Mouse (Mus musculus) mouse embryonic stem cell (cell line): ENCODE measurements around the gene Aars2.

Experiments
- in situ Hi-C, 2 experiments: fragments of 300-500 bp; cut with MboI; formaldehyde crosslinking; loops; 1 replicate in 1 of 2; 3 replicates in 1 of 2; pipeline ENCODE4 v1.14.3; 2019 to 2020; ENCODE audit warnings: low sequenced_read_pairs in 2 of 2, low pct_unique_long_range_greater_than_20kb in 1 of 2, mixed read lengths in 1 of 2; ENCODE audit not compliant: unreplicated experiment in 1 of 2

Aars2 gene

DNA sequence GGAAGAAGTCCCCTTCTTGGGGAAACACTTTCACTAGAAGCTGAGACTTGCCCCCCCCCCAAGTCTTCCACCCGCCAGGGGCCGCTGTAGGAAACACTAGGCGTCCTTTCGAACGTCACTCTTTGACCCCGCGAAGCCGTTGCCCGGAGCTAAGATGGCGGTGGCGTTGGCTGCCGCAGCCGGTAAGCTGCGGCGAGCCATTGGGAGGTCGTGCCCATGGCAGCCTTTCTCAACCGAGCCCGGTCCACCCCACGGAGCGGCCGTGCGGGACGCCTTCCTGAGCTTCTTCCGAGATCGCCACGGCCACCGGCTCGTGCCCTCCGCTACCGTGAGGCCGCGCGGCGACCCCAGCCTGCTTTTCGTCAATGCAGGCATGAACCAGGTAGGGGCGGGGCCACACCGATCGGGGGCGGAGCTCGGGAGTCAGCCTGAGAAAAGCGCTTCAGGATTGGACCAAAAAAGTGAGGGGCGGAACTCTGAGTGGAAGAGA, at the start of gene Aars2:
TSS of gene Aars2 (plus strand) at position 142 of the 490 bp plus-strand sequence.
- in situ Hi-C loops, result no loop called here

DNA sequence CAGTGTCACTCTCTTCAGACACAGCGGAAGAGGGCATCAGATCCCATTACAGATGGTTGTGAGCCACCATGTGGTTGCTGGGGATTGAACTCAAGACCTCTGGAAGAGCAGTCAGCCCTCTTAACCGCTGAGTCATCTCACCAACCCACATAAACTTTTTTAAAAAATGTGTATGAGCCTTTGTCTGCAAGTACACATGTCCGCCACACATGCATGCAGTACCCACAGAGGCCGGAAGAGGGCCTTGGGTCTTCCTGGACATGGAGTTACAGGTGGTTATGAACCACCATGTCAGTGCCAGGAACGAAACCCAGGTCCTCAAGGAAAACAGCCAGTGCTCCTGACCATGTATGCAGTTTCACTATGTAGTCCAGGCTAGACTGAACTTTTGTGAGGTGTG, 49.2 kb upstream of the Aars2 start:
- in situ Hi-C loops, result no loop called here

DNA sequence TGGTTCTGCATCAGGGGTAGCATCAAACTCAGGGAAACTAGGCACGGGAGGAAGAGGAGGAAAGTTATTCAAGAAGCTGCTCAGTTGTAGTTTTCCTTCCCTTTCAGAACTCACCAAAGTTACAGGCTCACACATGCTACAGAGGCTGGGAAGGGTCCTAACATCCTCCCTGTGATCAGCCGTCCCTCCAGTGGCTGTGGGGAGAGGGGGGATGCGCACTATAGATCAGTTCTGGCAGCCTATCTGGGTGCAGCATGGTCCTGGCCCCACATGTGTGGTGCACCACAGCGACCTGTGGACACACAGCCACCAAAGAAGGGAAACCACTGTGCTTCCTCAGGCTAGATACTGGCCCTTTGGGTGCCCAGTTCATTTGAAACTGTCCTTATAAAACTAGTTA, 48.1 kb upstream of the Aars2 start:
- in situ Hi-C loops, result no loop called here

DNA sequence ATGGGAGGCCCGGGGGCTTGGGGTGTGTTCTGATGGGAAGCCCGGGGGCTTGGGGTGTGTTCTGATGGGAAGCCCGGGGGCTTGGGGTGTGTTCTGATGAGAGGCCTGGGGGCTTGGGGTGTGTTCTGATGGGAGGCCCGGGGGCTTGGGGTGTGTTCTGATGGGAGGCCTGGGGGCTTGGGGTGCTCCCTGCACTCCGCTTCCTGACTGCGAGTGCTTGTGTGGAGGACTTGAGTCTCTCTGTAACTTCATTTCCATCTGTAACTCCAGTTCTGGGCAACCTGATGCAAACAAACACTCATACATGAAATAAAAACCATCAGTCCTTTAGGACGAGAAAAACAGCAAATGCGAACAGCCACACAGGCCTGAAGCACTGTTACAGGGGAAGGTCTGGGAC, 47.6 kb upstream of the Aars2 start:
- in situ Hi-C loops, result no loop called here

DNA sequence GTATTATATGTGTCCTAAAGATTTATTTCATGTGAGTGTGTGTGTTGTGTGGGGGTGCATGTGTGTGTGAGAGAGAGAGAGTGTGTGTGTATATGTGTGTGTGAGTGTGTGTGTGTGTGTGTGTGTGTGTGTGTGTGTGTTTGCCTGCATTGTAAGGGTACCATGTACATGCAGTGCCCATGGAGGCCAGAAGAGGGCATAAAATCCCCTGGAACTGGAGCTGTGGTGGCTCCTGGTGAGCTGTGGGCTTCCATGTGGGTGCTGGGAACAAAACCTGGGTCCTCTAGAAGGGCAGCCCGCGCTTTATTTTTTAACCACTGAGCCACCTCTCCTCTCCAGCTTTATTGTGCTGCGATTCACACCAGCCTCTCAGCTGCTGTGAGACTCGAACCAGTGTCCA, 44.1 kb upstream of the Aars2 start:
- in situ Hi-C loops, result no loop called here

DNA sequence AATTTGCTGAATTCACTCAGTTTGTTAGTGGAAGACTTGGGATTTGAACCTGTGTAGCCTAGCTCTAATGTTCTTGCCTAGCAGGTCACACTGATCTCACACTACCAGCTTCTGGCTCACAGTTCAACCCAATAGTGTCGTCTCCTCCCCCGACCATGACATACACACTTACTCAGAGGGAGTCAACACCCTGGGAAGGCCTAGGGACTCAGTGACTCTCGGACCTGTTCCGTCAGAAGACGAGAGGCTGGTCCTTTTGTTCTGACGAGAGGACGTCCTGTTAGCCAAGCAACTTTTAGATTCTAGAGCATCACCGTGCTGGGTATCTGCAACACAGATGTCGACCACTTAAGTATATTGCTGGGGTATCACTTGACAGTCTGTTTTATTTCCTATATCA, 42.4 kb upstream of the Aars2 start:
- in situ Hi-C loops, result no loop called here

DNA sequence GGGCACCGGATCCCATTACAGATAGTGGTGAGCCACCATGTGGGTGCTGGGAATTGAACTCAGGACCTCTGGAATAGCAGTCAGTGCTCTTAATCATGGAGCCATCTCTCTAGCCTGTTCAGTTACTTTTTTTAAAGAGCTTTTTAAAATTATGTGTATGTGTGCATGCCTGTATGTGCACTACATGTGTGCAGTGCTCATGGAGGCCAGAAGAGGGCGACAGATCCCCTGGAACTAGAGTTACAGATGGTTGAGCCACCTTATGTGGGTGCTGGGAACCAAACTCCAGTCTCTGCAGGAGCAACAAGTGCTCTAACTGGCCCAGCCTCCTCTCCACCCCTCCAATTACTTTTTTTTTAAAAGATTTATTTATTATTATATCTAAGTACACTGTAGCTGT, 39.9 kb upstream of the Aars2 start:
- in situ Hi-C loops, result no loop called here

DNA sequence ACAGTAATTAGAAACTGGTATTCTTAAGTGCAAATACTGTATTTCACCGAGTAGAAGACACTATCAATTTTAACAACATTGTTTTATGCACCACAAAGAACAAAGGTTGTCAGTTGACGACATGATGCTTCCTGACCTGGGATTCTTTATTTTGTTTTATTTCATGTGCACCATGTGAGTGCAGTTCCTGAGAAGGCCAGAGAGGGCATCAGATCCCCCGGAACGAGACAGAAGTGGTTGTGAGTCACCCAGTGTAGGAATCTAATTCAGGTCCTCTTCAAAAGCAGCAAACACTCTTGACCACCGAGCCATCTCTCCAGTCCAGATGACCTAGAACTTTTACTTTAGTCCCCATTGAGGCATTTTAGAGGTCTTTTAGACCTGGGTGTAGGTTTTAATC, 38.3 kb upstream of the Aars2 start:
- in situ Hi-C loops, result no loop called here

DNA sequence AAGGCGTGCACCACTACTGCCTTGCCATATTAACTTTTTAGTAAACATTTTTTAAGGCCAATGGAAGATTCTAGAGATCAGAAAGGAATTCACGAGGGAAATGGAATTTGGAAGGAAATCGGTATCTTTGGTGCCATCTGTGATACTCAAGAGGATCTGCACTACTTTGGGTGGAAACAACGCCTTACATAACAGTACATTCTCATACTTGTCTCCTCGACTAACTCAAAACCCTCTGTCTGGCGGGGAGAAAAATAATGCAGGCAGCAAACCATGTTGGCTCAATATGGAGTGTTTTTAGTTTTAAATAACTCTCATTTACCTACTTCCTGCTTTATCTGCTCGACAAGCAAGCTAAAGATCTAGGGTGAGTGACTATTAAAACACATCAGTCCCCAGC, 35.9 kb upstream of the Aars2 start:
- in situ Hi-C loops, result no loop called here

DNA sequence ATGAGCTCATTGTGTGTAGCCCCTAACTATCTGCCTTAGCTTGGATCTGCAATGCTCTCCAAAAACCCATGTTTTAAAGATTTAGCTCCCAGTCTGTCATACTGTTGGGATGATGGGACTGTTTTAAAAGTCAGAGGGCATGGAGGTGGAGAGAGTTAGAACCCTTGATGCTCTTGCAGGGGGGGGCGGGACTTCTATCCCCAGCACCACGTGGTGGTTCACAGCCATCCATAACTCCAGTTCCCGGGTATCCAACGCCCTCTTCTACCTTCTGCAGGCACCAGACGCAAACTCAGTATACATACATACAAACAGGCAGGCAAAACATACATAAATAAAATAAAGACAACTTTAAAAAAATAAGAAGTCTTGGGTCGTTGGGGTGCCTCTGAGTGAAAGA, 33.0 kb upstream of the Aars2 start:
- in situ Hi-C loops, result no loop called here

DNA sequence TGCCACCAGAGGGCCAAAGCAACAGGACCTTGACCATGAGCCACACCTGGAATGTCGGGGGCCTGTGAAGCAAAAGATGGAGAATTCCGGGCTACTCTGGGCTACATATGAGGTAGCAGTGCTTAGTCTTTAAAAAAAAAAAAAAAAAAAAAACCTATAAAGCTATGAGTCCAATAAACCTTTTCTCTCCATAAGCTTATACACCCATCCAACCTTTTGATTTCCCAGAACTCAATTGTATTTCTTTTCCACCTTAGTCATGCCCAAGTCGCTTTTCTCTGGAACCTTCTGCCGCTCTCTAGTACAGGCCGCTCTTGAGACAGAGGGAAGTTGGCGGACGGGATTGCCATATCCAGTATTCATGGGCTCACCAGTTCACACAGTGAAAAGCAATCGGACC, 32.5 kb upstream of the Aars2 start:
- in situ Hi-C loops, result no loop called here

DNA sequence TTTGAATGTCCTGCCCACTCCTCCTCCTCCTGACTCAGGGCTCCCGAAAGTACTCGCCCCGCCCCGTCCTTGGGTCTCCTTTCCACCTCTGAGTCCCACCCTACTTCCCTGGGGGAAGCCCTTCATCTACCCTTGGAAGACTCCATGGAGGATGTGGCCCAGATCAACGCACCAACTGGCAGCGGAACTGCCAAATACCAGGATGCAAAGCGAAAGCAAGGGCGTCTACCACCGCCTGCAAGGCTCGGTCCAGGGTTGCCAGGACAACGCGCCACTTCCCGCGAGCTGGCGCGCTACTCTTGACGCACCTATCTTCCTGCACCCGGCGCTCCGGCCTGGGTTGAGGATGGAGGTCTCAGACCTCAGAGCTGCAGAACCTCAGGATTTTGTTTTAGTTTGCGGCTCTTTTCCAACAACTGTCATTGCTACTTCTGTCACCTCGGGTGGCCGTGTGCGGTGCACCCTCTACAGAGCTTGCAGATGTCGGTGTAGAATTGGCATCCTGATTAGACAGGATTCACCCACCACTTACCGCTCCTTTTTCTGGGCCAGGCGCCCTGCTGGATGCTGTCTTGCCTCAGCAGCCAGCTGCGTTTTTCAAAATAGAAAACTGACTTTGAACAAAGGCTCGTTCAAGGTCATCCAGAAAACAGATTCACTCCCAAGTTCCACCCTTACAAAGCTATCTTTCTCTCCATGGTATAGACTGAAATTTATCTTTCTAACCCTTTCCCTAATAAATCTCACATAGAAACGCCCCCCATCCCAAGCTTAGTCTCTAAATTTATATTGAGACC, 31.8 kb upstream of the Aars2 start, which contains the start of gene Spats1:
TSS of gene Spats1 (minus strand) at position 747 of the 797 bp plus-strand sequence.
- in situ Hi-C loops, result loop anchor here (5.0 to 25.0 kb wide), 4 partner anchors 77 to 187 kb away; partner anchors contain the start of genes Capn11 (in 1 of the 2) and Nfkbie (in 1 of the 2)

DNA sequence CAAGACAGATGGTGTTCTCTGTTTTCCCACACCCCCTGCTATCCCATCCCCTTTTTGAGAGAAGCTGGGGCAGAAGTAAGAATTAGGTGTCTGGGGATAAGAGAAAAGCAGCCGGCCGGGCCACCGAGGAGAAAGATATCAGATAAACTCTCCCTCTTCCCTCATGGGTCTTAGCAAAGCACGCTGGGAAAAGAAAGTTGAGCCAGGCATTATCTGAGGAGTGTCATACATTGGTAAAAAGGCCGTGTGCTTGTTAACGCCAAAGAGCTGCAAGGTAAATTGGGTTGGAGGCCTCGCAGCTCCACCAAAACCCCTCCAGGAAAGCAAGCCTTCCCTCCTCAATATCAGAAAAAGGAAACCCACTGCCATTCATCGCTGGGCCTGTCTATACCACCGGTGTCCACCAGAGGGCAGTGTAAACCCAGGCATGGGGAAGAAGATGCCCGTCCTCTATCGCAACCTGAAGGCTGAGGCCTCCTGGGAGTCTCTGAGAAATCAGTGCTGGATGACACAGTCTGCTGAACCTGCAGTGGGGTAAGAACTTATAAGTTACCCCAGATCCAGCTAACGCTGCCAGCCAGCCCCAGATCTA, 28.3 kb upstream of the Aars2 start:
- in situ Hi-C loops, result loop anchor here (5.0 to 25.0 kb wide), 4 partner anchors 74 to 184 kb away; partner anchors contain the start of genes Capn11 (in 1 of the 2) and Nfkbie (in 1 of the 2)

DNA sequence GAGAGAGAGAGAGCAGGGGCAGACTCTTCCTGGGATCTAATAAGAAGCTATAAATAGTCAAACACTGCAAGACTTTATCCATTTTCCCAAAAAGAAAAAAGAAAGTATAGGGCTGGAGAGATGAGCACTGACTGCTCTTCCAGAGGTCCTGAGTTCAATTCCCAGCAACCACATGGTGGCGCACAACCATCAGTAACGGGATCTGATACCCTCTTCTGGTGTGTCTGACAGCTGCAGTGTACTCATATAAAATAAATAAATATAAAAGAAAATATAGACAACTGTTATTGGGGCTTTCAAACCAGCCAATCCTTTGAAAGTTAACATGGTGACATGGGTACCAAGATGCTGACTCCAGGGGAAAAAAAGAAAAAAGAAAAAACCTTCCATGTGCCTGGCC, 26.2 kb upstream of the Aars2 start:
- in situ Hi-C loops, result loop anchor here in 1 of 2 experiments (25.0 kb wide), 1 partner anchor 182 kb away; the partner anchor contains the start of gene Capn11

DNA sequence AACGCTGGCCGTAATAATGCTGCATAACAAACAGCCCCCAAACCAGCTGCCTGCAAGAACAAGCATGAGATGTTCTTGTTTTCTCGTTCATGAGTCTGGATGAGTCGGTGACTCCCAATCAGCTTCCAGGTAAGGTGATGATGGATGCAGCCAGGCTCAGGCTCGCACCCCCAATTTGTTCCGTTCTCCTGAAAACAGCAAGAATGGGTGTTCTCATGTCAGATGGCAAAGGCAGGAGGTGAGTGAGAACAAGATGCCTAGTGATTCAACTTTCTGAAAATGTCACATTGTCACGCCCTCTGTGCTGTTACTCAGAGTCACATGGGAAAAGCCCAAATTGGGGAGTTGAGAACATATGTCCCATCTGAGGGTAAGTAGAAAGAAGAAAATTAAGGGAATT, 21.1 kb upstream of the Aars2 start:
- in situ Hi-C loops, result loop anchor here in 1 of 2 experiments (25.0 kb wide), 1 partner anchor 177 kb away; the partner anchor contains the start of gene Capn11

DNA sequence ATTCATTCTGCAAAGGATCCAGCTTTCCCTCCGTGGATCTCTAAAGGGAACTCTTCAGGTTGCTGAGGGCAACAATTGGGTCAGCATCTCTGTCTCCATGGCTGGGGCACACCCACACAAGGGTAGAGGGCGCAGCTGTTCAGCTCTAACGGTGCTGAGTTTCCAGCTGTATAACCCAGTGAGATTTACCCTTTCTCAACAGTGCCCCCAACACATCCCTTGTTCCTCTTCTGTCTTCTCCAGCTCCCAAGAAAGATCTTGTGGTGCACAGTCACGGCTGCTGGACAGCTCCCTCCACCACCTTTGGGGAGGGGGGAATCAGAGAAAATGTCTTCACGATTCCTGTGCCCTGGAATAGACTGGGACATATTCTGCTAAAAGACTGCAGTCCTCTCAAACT, 19.4 kb upstream of the Aars2 start:
- in situ Hi-C loops, result loop anchor here in 1 of 2 experiments (25.0 kb wide), 1 partner anchor 175 kb away; the partner anchor contains the start of gene Capn11

DNA sequence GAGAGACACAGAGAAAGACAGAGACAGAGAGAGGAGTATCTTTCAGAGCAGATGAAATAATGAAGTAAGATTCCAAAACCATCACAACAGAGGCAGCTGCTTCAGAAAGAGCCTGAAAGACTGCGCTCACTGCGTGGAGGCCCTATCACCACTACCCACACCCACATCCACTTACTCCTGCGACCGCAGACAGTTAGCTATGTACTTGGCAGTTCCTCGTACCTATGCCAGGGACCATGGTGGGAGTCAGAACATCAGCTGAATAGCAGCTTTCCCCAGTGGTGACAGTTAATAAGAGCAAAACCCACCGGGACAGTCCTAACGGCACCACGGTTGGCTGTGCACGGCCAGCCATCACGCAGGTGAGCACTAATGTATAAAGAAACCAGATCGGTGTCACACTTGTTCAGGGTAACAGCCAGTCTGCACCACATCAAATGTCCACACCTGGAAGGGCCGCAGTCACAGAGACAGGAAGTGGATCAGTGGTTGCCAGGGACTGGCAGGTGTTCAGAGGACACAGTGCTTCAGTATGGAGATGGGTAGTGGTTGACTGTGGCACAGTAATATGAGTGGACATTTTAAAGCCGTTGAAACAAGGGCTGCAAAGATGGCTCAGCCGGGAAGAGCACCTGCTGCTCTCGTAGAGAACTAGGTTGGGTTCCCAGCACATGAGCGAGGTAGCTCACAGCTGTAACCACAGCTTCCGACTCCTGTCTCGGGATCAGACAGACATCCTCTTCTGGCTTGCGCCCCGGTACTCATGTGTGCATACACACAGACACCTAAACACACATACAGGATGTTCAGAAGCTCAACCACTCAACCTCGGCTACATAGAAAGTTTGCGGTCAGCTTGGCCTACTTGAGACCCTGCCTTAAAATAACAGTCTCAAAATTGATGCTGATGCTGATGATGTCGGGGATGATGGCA, 18.1 kb upstream of the Aars2 start:
- in situ Hi-C loops, result loop anchor here in 1 of 2 experiments (25.0 kb wide), 1 partner anchor 174 kb away; the partner anchor contains the start of gene Capn11

DNA sequence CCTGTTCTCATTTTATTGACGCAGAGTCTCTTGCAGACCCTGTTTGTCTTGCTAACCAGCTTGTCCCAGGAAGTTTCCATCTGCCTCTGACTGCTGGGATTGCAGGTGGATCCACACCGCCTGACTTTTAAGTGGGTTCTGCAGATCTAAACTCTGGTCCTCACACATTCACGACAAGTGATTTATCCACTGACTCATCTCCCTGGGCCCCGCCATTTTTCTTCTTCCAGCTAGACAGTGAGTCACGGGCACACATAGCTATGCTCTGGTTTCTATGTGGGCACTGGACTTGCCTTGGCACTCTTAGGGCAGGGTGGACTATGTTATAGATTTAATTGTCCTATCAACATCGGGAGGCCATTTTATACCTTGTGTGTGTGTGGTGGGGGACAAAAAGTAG, 16.9 kb upstream of the Aars2 start:
- in situ Hi-C loops, result loop anchor here in 1 of 2 experiments (25.0 kb wide), 1 partner anchor 173 kb away; the partner anchor contains the start of gene Capn11
